Mouse (Mus musculus) kidney, postnatal 0 days (tissue): ENCODE measurements around the gene Itpk1. TPM values are rescaled to one million over a fixed set of nuclear protein-coding genes. Genes with fewer than 3 reads are reported as not detected.
A peak's percentile ranks its signal among the peaks of the same experiment; 100 is the strongest.

Experiments used
- ATAC-seq: fragments of 200-750 bp; cut with Nextera tagmentation; replicated peaks from 2 replicates; pipeline ENCODE4 v1.8.0; 2017; ENCODE audit warnings: low read depth, moderate number of reproducible peaks, moderate TSS enrichment, moderate library complexity; ENCODE audit not compliant: low FRiP score
- DNase-seq: peaks from one replicate; pipeline ENCODE4 v3.0.0-alpha.2; 2016; ENCODE audit warnings: low spot score
- H3K27ac ChIP-seq: fragments of 300-500 bp; sonication (generic); 2 replicates; pipeline ENCODE4 v1.5.1; 2014; ENCODE audit warnings: mild to moderate bottlenecking
- H3K27me3 ChIP-seq: fragments of 300-500 bp; sonication (generic); 2 replicates; pipeline ENCODE4 v1.6.1; 2014; ENCODE audit warnings: low read length, mixed read lengths; ENCODE audit not compliant: insufficient read depth
- H3K36me3 ChIP-seq: fragments of 300-500 bp; sonication (generic); 2 replicates; pipeline ENCODE4 v1.6.1; 2014; ENCODE audit warnings: low read length, mixed read lengths; ENCODE audit not compliant: insufficient read depth
- H3K4me1 ChIP-seq: fragments of 300-500 bp; sonication (generic); replicated peaks from 2 replicates; pipeline ENCODE4 v1.6.1; 2014; ENCODE audit warnings: antibody characterized with exemption, low read length, mixed read lengths; ENCODE audit not compliant: insufficient read depth
- H3K4me2 ChIP-seq: fragments of 300-500 bp; sonication (generic); 2 replicates; pipeline ENCODE4 v1.6.1; 2014; ENCODE audit warnings: mild to moderate bottlenecking, low read length, moderate library complexity, mixed read lengths
- H3K4me3 ChIP-seq: fragments of 300-500 bp; sonication (generic); replicated peaks from 2 replicates; pipeline ENCODE4 v1.5.1; 2014; ENCODE audit warnings: low read depth, low read length
- H3K9ac ChIP-seq: fragments of 300-500 bp; sonication (generic); 2 replicates; pipeline ENCODE4 v1.6.1; 2014; ENCODE audit warnings: low read depth, low read length
- H3K9me3 ChIP-seq: fragments of 300-500 bp; sonication (generic); replicated peaks from 2 replicates; pipeline ENCODE4 v1.6.1; 2016; ENCODE audit warnings: low read length, inconsistent platforms, mixed read lengths
- CTCF ChIP-seq: IDR thresholded peaks from 2 replicates; pipeline ENCODE4 v1.5.1; 2016; ENCODE audit warnings: antibody characterized with exemption, low read depth, mild to moderate bottlenecking, moderate library complexity
- WGBS: fragments of 180-500 bp; shearing (Covaris S2); extraction: QIAGEN DNeasy Blood & Tissue Kit; methylation state at CpG from one replicate; pipeline ENCODE4 v1.1.7; 2014; 5-methylcytosine and 5-hydroxymethylcytosine counted together
- polyA plus RNA-seq: library from polyadenylated mRNA; unstranded; fragments of >200 nt; fragmentation: Nextera tagmentation; extraction: Ambion mirVana; gene quantifications from 2 replicates; pipeline ENCODE4 v1.2.1, GENCODE M21; 2015

Itpk1 gene
- polyA plus RNA-seq, 1 experiment from 2014 or later = 16.1 TPM

GRCm38 (mm10) chr12:102672857-102673839 lies 31.6 kb downstream of the Itpk1 start:
- 77% methylated on average over 20 of the region's 20 CpGs for WGBS
- ATAC-seq (no peak), DNase-seq (no peak)
- H3K9me3 ChIP-seq = no peaks in the 10 kb centered on the region
- H3K9ac ChIP-seq = no peak overlapping the region
- H3K4me1 ChIP-seq = peaks cover 10% of the 10 kb centered on the region; the same call in 1 of the 2 replicates
- no peak for TF ChIP-seq CTCF
- H3K36me3 ChIP-seq = no peaks in the 10 kb centered on the region
- H3K4me2 ChIP-seq = no peak overlapping the region
- H3K27me3 ChIP-seq = no peaks in the 10 kb centered on the region
- no peak overlapping the region for H3K4me3 ChIP-seq
- H3K27ac ChIP-seq = no peak overlapping the region

DNA sequence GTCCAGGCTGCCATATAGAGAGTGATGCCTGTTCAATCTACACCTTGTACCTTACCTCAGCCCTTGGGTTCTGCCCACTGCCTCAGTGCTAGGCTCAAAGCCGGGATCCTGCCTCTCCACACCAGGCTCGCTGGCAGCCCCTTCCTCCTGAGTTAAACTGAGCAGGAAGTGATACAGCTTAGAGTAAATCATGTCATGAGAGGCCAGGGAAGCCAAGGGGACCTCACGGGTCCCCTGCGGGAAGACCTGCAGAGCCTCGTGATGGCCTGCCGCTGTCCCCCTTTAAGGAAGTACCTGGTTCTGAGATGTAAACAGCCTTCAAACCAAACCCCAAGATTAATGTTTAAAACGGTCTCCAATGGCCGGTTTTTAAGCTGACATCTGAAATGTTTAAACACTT lies 32.6 kb downstream of the Itpk1 start:
- 24% methylated on average over 8 of the region's 8 CpGs for WGBS
- peaks cover 10% of the 10 kb centered on the region; the same call in 1 of the 2 replicates for H3K4me1 ChIP-seq
- H3K9ac ChIP-seq = no peak overlapping the region
- no peak for DNase-seq
- no peaks in the 10 kb centered on the region for H3K27me3 ChIP-seq
- no peak overlapping the region for H3K4me3 ChIP-seq
- no peaks in the 10 kb centered on the region for H3K9me3 ChIP-seq
- no peak for ATAC-seq
- no peak for TF ChIP-seq CTCF
- no peaks in the 10 kb centered on the region for H3K36me3 ChIP-seq
- H3K27ac ChIP-seq = no peak overlapping the region
- H3K4me2 ChIP-seq = no peak overlapping the region

DNA sequence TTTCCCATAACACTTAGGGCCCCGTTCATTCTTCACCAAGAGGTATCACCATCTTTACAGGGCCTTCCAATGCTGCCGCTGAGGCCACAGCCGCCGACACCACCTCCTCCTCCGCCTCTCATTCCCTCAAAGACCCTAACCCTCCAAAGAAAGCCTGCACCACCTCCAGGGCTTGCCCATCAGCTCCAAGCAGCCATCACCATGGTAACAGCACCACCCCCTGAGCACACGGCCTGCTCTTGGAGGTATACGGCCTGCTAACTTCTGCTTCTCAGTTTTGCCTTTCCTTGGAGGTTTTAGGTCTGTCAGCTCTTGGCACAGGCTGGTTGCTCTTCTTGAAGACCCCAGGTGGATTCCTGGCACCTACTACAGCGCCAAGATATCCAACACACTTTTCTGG lies 33.9 kb downstream of the Itpk1 start:
- Histone ChIP-seq H3K36me3 (no peaks in the 10 kb centered on the region), H3K4me1 (peaks cover 12% of the 10 kb centered on the region; the same call in 1 of the 2 replicates), H3K9me3 (no peaks in the 10 kb centered on the region), H3K9ac (no peak overlapping the region), H3K4me2 (no peak overlapping the region), H3K4me3 (no peak overlapping the region), H3K27me3 (no peaks in the 10 kb centered on the region), H3K27ac (no peak overlapping the region)
- WGBS = 68% methylated on average over 8 of the region's 8 CpGs
- DNase-seq = no peak
- TF ChIP-seq CTCF = no peak
- no peak for ATAC-seq

GRCm38 (mm10) chr12:102665465-102666202 lies 39.1 kb downstream of the Itpk1 start:
- Histone ChIP-seq H3K27me3 (no peaks in the 10 kb centered on the region), H3K27ac (no peak overlapping the region), H3K9ac (no peak overlapping the region), H3K4me1 (0 out of 2 replicates have a peak, but pooled peaks cover 3% of the 10 kb centered on the region), H3K9me3 (no peaks in the 10 kb centered on the region), H3K4me2 (no peak overlapping the region), H3K4me3 (no peak overlapping the region), H3K36me3 (no peaks in the 10 kb centered on the region)
- ATAC-seq (peak; percentile 33), DNase-seq (no peak)
- TF ChIP-seq CTCF = no peak
- WGBS = 83% methylated on average over 10 of the region's 10 CpGs

- ATAC-seq = no peak
- Histone ChIP-seq H3K9me3 (no peaks in the 10 kb centered on the region), H3K4me2 (no peak overlapping the region), H3K27ac (no peak overlapping the region), H3K36me3 (no peaks in the 10 kb centered on the region), H3K4me3 (no peak overlapping the region), H3K9ac (no peak overlapping the region), H3K4me1 (0 out of 2 replicates have a peak, but pooled peaks cover 3% of the 10 kb centered on the region), H3K27me3 (no peaks in the 10 kb centered on the region)
- TF ChIP-seq CTCF = no peak
- WGBS = 99% methylated on average over 2 of the region's 2 CpGs
- DNase-seq = no peak
Measured at GRCm38 (mm10) chr12:102664052-102664448, 40.7 kb downstream of the Itpk1 start.

- no peaks in the 10 kb centered on the region for H3K9me3 ChIP-seq
- 0 out of 2 replicates have a peak, but pooled peaks cover 3% of the 10 kb centered on the region for H3K4me1 ChIP-seq
- no peak overlapping the region for H3K4me2 ChIP-seq
- TF ChIP-seq CTCF = no peak
- DNase-seq (no peak), ATAC-seq (no peak)
- no peak overlapping the region for H3K4me3 ChIP-seq
- H3K9ac ChIP-seq = no peak overlapping the region
- H3K36me3 ChIP-seq = no peaks in the 10 kb centered on the region
- no peak overlapping the region for H3K27ac ChIP-seq
- H3K27me3 ChIP-seq = no peaks in the 10 kb centered on the region
- 78% methylated on average over 11 of the region's 11 CpGs for WGBS
Measured at GRCm38 (mm10) chr12:102663349-102664051, 41.2 kb downstream of the Itpk1 start.
